Mouse (Mus musculus): ENCODE results near the gene Tnfrsf18. TPM values are rescaled to one million over a fixed set of nuclear protein-coding genes. Genes with fewer than 3 reads are reported as not detected.

Tnfrsf18 gene
- polyA plus RNA-seq, 1 experiment from 2014 or later: 2.8 TPM

DNA sequence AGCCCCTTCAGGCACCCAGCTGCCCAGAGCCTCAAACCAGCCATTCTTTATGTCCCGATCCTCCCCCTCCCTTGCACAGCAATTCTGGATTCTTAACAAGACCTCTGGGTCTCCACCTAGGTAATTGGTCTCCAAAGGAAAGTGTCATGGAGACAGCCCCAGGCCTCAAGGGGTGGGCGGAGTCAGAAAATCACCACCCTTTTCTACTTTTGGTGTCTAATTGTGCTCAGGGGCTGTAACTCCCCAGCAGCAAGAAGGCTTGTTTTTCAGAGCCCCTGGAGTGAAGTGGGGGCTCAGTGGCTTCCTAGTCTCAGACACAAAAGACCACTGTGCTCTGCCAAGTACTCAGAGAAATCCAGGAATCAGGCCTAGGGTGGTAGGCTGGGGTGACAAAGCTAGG is 44.8 kb downstream of the Tnfrsf18 start:
- Histone ChIP-seq H3K9ac (ENCODE audit: low read depth, low read length) (no peak overlapping the region), H3K27me3 (ENCODE audit: control insufficient read depth, insufficient read depth, low read length) (no peaks in the 10 kb centered on the region), H3K4me2 (replicated peaks; ENCODE audit: low read depth, low read length) (no peak overlapping the region), H3K9me3 (ENCODE audit: control insufficient read depth, low read length) (no peaks in the 10 kb centered on the region), H3K36me3 (ENCODE audit: control insufficient read depth, insufficient read depth, low read length) (no peaks in the 10 kb centered on the region), H3K27ac (ENCODE audit: low read depth, low read length) (no peak overlapping the region), H3K4me1 (ENCODE audit: control insufficient read depth, insufficient read depth, low read length) (0 out of 2 replicates have a peak, but pooled peaks cover 11% of the 10 kb centered on the region), H3K4me3 (ENCODE audit: low read length) (no peak overlapping the region)
- WGBS: 38% methylated on average over 2 of the region's 2 CpGs
- no peak for ATAC-seq (ENCODE audit: low FRiP score, low TSS enrichment)

DNA sequence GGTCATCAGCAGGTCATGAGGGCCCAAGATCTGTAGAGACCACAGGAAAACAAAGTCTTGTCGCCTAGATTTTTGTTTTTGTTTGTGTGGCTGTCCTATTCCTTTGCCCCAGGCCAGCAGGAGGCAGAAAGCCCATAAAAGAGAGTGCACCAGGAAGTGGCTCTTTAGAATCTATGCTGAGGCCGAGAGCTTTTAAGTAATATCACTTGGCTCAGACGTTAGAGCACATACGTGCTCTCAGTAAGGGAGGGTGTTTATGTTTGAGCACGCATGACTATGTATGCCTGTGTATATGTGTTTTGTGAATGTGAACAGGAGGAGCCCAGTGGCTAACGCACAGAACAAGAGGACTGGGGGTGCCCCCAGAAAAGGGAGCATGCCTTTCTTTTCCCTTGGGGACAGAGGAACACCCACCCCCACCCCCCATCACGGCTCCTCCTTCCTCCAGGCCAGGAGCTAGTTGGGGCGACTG is 51.0 kb downstream of the Tnfrsf18 start:
- no peaks in the 10 kb centered on the region for H3K36me3 ChIP-seq (ENCODE audit: control insufficient read depth, insufficient read depth, low read length)
- H3K4me1 ChIP-seq (ENCODE audit: control insufficient read depth, insufficient read depth, low read length): peaks cover 16% of the 10 kb centered on the region; the same call in 1 of the 2 replicates
- H3K27me3 ChIP-seq (ENCODE audit: control insufficient read depth, insufficient read depth, low read length): 0 out of 2 replicates have a peak, but pooled peaks cover 6% of the 10 kb centered on the region
- peak overlapping the region; percentile 75; the same call in 1 of the 2 replicates for H3K27ac ChIP-seq (ENCODE audit: low read depth, low read length)
- H3K9me3 ChIP-seq (ENCODE audit: control insufficient read depth, low read length): no peaks in the 10 kb centered on the region
- H3K4me3 ChIP-seq (ENCODE audit: low read length): peak overlapping the region; percentile 41; the same call in 1 of the 2 replicates
- WGBS: 7% methylated on average over 8 of the region's 8 CpGs
- H3K4me2 ChIP-seq (replicated peaks; ENCODE audit: low read depth, low read length): peak overlapping the region; percentile 86
- peak; percentile 48 for ATAC-seq (ENCODE audit: low FRiP score, low TSS enrichment)
- H3K9ac ChIP-seq (ENCODE audit: low read depth, low read length): peak overlapping the region; percentile 56; the same call in 1 of the 2 replicates

DNA sequence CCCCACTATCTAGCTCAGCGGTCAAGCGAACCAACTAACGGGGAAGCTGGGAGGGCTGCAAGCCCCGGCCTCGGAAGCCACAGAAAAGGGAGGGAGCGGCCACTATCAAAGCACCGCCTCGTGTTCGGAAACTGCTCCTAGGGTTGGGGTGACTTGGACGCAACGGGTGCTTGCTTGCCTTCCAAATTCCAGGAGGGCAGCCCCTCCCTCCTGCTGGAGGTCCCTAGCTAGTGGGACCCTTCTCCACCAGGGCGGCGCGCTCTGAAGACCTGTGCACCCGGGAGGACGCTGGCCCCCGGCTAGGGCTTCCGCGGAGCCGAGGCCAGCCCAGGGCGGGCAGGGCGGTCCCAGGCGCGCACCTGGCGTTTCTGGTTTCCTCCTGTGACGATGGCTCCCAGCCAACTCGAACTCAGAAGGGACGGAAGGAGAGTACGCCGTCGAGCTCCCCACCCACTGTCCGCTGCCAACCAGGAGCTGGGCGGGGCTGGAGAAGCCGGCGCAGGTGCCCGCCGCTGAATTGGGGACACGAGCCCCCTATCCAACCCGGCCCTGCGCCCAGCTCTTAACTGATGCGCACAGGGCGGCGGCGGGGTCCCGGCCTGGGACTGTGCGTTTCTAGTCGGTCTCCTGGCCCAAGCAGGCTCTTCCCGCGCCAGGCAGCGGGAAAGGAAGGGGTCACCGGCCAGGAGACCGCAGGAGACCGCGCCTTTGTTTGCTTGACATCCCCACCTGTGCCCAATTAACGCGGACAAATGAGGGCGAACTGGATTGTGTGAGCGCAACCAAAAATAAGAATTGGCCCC is 51.7 kb downstream of the Tnfrsf18 start:
- Histone ChIP-seq H3K9me3 (ENCODE audit: control insufficient read depth, low read length) (no peaks in the 10 kb centered on the region), H3K36me3 (ENCODE audit: control insufficient read depth, insufficient read depth, low read length) (no peaks in the 10 kb centered on the region), H3K4me3 (ENCODE audit: low read length) (peak overlapping the region; percentile 41), H3K27ac (ENCODE audit: low read depth, low read length) (peak overlapping the region; percentile 75), H3K9ac (ENCODE audit: low read depth, low read length) (peak overlapping the region; percentile 56), H3K27me3 (ENCODE audit: control insufficient read depth, insufficient read depth, low read length) (0 out of 2 replicates have a peak, but pooled peaks cover 6% of the 10 kb centered on the region), H3K4me2 (replicated peaks; ENCODE audit: low read depth, low read length) (peak overlapping the region; percentile 86), H3K4me1 (ENCODE audit: control insufficient read depth, insufficient read depth, low read length) (peaks cover 21% of the 10 kb centered on the region; the same call in 1 of the 2 replicates)
- under 1% methylated on average over 58 of the region's 58 CpGs for WGBS
- peak; percentile 85 for ATAC-seq (ENCODE audit: low FRiP score, low TSS enrichment)

MicroRNA genes within 50 kb of the gene (microRNA counts, 519-probe panel; counts per million panel counts)
- 5,165 counts per million, percentile 44 among the panel's probes with 10 or more counts for microRNA mmu-miR-200a
- 7,502 counts per million, percentile 80 among the panel's probes with 10 or more counts for microRNA mmu-miR-200b
- 7,719 counts per million, percentile 82 among the panel's probes with 10 or more counts for microRNA mmu-miR-429

Small RNAs within 50 kb of the gene (microRNA-seq; reads per million reads assigned to microRNA genes)
- gene Mir200a (807 reads per million, percentile 77 among the genes with 10 or more reads in this experiment), gene Mir200b (5,231 reads per million, percentile 90 among the genes with 10 or more reads in this experiment), gene Mir429 (16,748 reads per million, percentile 97 among the genes with 10 or more reads in this experiment)

Other genes with a start within 250 kb of the Tnfrsf18 start
- gene Tmem88b, start 240.3 kb upstream of the Tnfrsf18 start, polyA plus RNA-seq (2014; fragmentation: Nextera tagmentation; extraction: Ambion mirVana): 0.20 and 0.32 TPM in 2 replicates
- gene Ankrd65, start 235.7 kb upstream of the Tnfrsf18 start, polyA plus RNA-seq (2014; fragmentation: Nextera tagmentation; extraction: Ambion mirVana): 0.40 and 0.43 TPM in 2 replicates
- gene Mrpl20, start 223.3 kb upstream of the Tnfrsf18 start, polyA plus RNA-seq (2014; fragmentation: Nextera tagmentation; extraction: Ambion mirVana): 226 and 291 TPM in 2 replicates
- 115 and 174 TPM in 2 replicates for gene Ccnl2, start 213.7 kb upstream of the Tnfrsf18 start, polyA plus RNA-seq (2014; fragmentation: Nextera tagmentation; extraction: Ambion mirVana)
- 134 and 155 TPM in 2 replicates for gene Aurkaip1, start 194.9 kb upstream of the Tnfrsf18 start, polyA plus RNA-seq (2014; fragmentation: Nextera tagmentation; extraction: Ambion mirVana)
- 72.1 and 75.1 TPM in 2 replicates for gene Mxra8, start 186.5 kb upstream of the Tnfrsf18 start, polyA plus RNA-seq (2014; fragmentation: Nextera tagmentation; extraction: Ambion mirVana)
- 6.3 and 7.2 TPM in 2 replicates for gene Dvl1, start 178.8 kb upstream of the Tnfrsf18 start, polyA plus RNA-seq (2014; fragmentation: Nextera tagmentation; extraction: Ambion mirVana)
- 0.14 and 0.38 TPM in 2 replicates for gene Tas1r3, start 162.8 kb upstream of the Tnfrsf18 start, polyA plus RNA-seq (2014; fragmentation: Nextera tagmentation; extraction: Ambion mirVana)
- gene Cptp, start 156.7 kb upstream of the Tnfrsf18 start, polyA plus RNA-seq (2014; fragmentation: Nextera tagmentation; extraction: Ambion mirVana): 11.1 and 18.8 TPM in 2 replicates
- 73.1 and 74.6 TPM in 2 replicates for gene Ints11, start 156.6 kb upstream of the Tnfrsf18 start, polyA plus RNA-seq (2014; fragmentation: Nextera tagmentation; extraction: Ambion mirVana)
- 41.4 and 50.5 TPM in 2 replicates for gene Pusl1, start 134.4 kb upstream of the Tnfrsf18 start, polyA plus RNA-seq (2014; fragmentation: Nextera tagmentation; extraction: Ambion mirVana)
- 10.3 and 15.5 TPM in 2 replicates for gene Acap3, start 134.3 kb upstream of the Tnfrsf18 start, polyA plus RNA-seq (2014; fragmentation: Nextera tagmentation; extraction: Ambion mirVana)
- 121 and 127 TPM in 2 replicates for gene Ube2j2, start 82.3 kb upstream of the Tnfrsf18 start, polyA plus RNA-seq (2014; fragmentation: Nextera tagmentation; extraction: Ambion mirVana)
- gene C1qtnf12, start 63.8 kb upstream of the Tnfrsf18 start, polyA plus RNA-seq (2014; fragmentation: Nextera tagmentation; extraction: Ambion mirVana): 129 and 142 TPM in 2 replicates
- gene B3galt6, start 33.5 kb upstream of the Tnfrsf18 start, polyA plus RNA-seq (2014; fragmentation: Nextera tagmentation; extraction: Ambion mirVana): 20.0 and 20.8 TPM in 2 replicates
- gene Sdf4, start 33.3 kb upstream of the Tnfrsf18 start, polyA plus RNA-seq (2014; fragmentation: Nextera tagmentation; extraction: Ambion mirVana): 131 and 165 TPM in 2 replicates
- gene Tnfrsf4, start 12.3 kb upstream of the Tnfrsf18 start, polyA plus RNA-seq (2014; fragmentation: Nextera tagmentation; extraction: Ambion mirVana): 0.76 and 0.77 TPM in 2 replicates
- 3.5 and 6.0 TPM in 2 replicates for gene Ttll10, start 33.2 kb downstream of the Tnfrsf18 start, polyA plus RNA-seq (2014; fragmentation: Nextera tagmentation; extraction: Ambion mirVana)
- gene 9430015G10Rik, start 83.8 kb downstream of the Tnfrsf18 start, polyA plus RNA-seq (2014; fragmentation: Nextera tagmentation; extraction: Ambion mirVana): 30.2 and 47.3 TPM in 2 replicates
- 0.35 and 0.57 TPM in 2 replicates for gene Rnf223, start 104.3 kb downstream of the Tnfrsf18 start, polyA plus RNA-seq (2014; fragmentation: Nextera tagmentation; extraction: Ambion mirVana)
- gene Agrn, start 171.3 kb downstream of the Tnfrsf18 start, polyA plus RNA-seq (2014; fragmentation: Nextera tagmentation; extraction: Ambion mirVana): 61.6 and 83.9 TPM in 2 replicates
- gene Isg15, start 174.7 kb downstream of the Tnfrsf18 start, polyA plus RNA-seq (2014; fragmentation: Nextera tagmentation; extraction: Ambion mirVana): 0.36 TPM in 1 of 2 replicates, not detected in the other
- 1.0 and 1.6 TPM in 2 replicates for gene AW011738, start 177.1 kb downstream of the Tnfrsf18 start, polyA plus RNA-seq (2014; fragmentation: Nextera tagmentation; extraction: Ambion mirVana)
- gene Perm1, start 189.7 kb downstream of the Tnfrsf18 start, polyA plus RNA-seq (2014; fragmentation: Nextera tagmentation; extraction: Ambion mirVana): 0.67 and 0.92 TPM in 2 replicates
- gene Plekhn1, start 208.7 kb downstream of the Tnfrsf18 start, polyA plus RNA-seq (2014; fragmentation: Nextera tagmentation; extraction: Ambion mirVana): 17.4 and 20.3 TPM in 2 replicates
- 79.7 and 109 TPM in 2 replicates for gene Noc2l, start 209.8 kb downstream of the Tnfrsf18 start, polyA plus RNA-seq (2014; fragmentation: Nextera tagmentation; extraction: Ambion mirVana)
- 0.18 and 0.20 TPM in 2 replicates for gene Samd11, start 229.5 kb downstream of the Tnfrsf18 start, polyA plus RNA-seq (2014; fragmentation: Nextera tagmentation; extraction: Ambion mirVana)